Mouse (Mus musculus): ENCODE data around the gene Sik1. TPM values are rescaled to one million over a fixed set of nuclear protein-coding genes. Genes with fewer than 3 reads are reported as not detected.
"Not testable (repeated sequence)": the region's sequence is repeated elsewhere in the genome, so short reads cannot be mapped to it uniquely, and the experiment has no call there.

Sik1 gene
- polyA plus RNA-seq, 1 experiment = 9.7 TPM

GRCm38 (mm10) chr17:31893371-31894060, 37.9 kb upstream of the Sik1 start:
- TF ChIP-seq CTCF (IDR thresholded peaks at IDR 0.05; ENCODE audit: extremely low read depth, insufficient read depth, low read length) (no peak), POLR2A (IDR thresholded peaks at IDR 0.05; ENCODE audit: extremely low read depth, insufficient read depth, low read length) (no peak)
- no peak overlapping the region for H3K4me3 ChIP-seq (ENCODE audit: insufficient read depth, low read length)

GRCm38 (mm10) chr17:31892750-31893149, 37.1 kb upstream of the Sik1 start:
- no peak overlapping the region for H3K27ac ChIP-seq (ENCODE audit: insufficient read depth, low read length)
- no peak overlapping the region for H3K4me3 ChIP-seq (ENCODE audit: insufficient read depth, low read length)
- TF ChIP-seq CTCF (IDR thresholded peaks at IDR 0.05; ENCODE audit: extremely low read depth, insufficient read depth, low read length) (no peak), POLR2A (IDR thresholded peaks at IDR 0.05; ENCODE audit: extremely low read depth, insufficient read depth, low read length) (no peak)
- H3K4me1 ChIP-seq (ENCODE audit: control insufficient read depth, insufficient read depth, low read length) = peaks cover 2% of the 10 kb centered on the region

More at GRCm38 (mm10) chr17:31893371-31894060, 37.9 kb upstream of the Sik1 start:
- H3K4me1 ChIP-seq (ENCODE audit: control insufficient read depth, insufficient read depth, low read length) = peaks cover 2% of the 10 kb centered on the region
- no peak overlapping the region for H3K27ac ChIP-seq (ENCODE audit: insufficient read depth, low read length)

- H3K4me3 ChIP-seq (ENCODE audit: insufficient read depth, low read length) = no peak overlapping the region
- TF ChIP-seq CTCF (IDR thresholded peaks at IDR 0.05; ENCODE audit: extremely low read depth, insufficient read depth, low read length) (no peak), POLR2A (IDR thresholded peaks at IDR 0.05; ENCODE audit: extremely low read depth, insufficient read depth, low read length) (no peak)
- no peak overlapping the region for H3K27ac ChIP-seq (ENCODE audit: insufficient read depth, low read length)
- H3K4me1 ChIP-seq (ENCODE audit: control insufficient read depth, insufficient read depth, low read length) = peaks cover 2% of the 10 kb centered on the region
These were observed 36.3 kb upstream of the Sik1 start for GRCm38 (mm10) chr17:31891858-31892257.

GRCm38 (mm10) chr17:31890311-31890951, 34.8 kb upstream of the Sik1 start:
- Histone ChIP-seq H3K27ac (ENCODE audit: insufficient read depth, low read length) (no peak overlapping the region), H3K4me1 (ENCODE audit: control insufficient read depth, insufficient read depth, low read length) (peaks cover 2% of the 10 kb centered on the region), H3K4me3 (ENCODE audit: insufficient read depth, low read length) (no peak overlapping the region)
- no peak for TF ChIP-seq CTCF (IDR thresholded peaks at IDR 0.05; ENCODE audit: extremely low read depth, insufficient read depth, low read length)
- TF ChIP-seq POLR2A (IDR thresholded peaks at IDR 0.05; ENCODE audit: extremely low read depth, insufficient read depth, low read length) = no peak

- no peak overlapping the region for H3K27ac ChIP-seq (ENCODE audit: insufficient read depth, low read length)
- H3K4me1 ChIP-seq (ENCODE audit: control insufficient read depth, insufficient read depth, low read length) = peaks cover 2% of the 10 kb centered on the region
- TF ChIP-seq CTCF (IDR thresholded peaks at IDR 0.05; ENCODE audit: extremely low read depth, insufficient read depth, low read length) (no peak), POLR2A (IDR thresholded peaks at IDR 0.05; ENCODE audit: extremely low read depth, insufficient read depth, low read length) (no peak)
- H3K4me3 ChIP-seq (ENCODE audit: insufficient read depth, low read length) = no peak overlapping the region
These were observed 34.0 kb upstream of the Sik1 start for GRCm38 (mm10) chr17:31889446-31890201.

GRCm38 (mm10) chr17:31888540-31888939, 32.9 kb upstream of the Sik1 start:
- Histone ChIP-seq H3K27ac (ENCODE audit: insufficient read depth, low read length) (no peak overlapping the region), H3K4me3 (ENCODE audit: insufficient read depth, low read length) (no peak overlapping the region), H3K4me1 (ENCODE audit: control insufficient read depth, insufficient read depth, low read length) (peaks cover 2% of the 10 kb centered on the region)
- TF ChIP-seq POLR2A (IDR thresholded peaks at IDR 0.05; ENCODE audit: extremely low read depth, insufficient read depth, low read length) (no peak), CTCF (IDR thresholded peaks at IDR 0.05; ENCODE audit: extremely low read depth, insufficient read depth, low read length) (no peak)

GRCm38 (mm10) chr17:31884676-31885075, 29.1 kb upstream of the Sik1 start:
- H3K4me3 ChIP-seq (ENCODE audit: insufficient read depth, low read length); H3K4me1 ChIP-seq (ENCODE audit: control insufficient read depth, insufficient read depth, low read length); H3K27ac ChIP-seq (ENCODE audit: insufficient read depth, low read length): not testable (repeated sequence)

GRCm38 (mm10) chr17:31879406-31879805, 23.8 kb upstream of the Sik1 start:
- H3K27ac ChIP-seq (ENCODE audit: insufficient read depth, low read length) = no peak overlapping the region
- peaks cover 5% of the 10 kb centered on the region for H3K4me1 ChIP-seq (ENCODE audit: control insufficient read depth, insufficient read depth, low read length)
- TF ChIP-seq CTCF (IDR thresholded peaks at IDR 0.05; ENCODE audit: extremely low read depth, insufficient read depth, low read length) (no peak), POLR2A (IDR thresholded peaks at IDR 0.05; ENCODE audit: extremely low read depth, insufficient read depth, low read length) (no peak)
- no peak overlapping the region for H3K4me3 ChIP-seq (ENCODE audit: insufficient read depth, low read length)

GRCm38 (mm10) chr17:31877650-31878141, 22.1 kb upstream of the Sik1 start:
- Histone ChIP-seq H3K4me3 (ENCODE audit: insufficient read depth, low read length) (no peak overlapping the region), H3K4me1 (ENCODE audit: control insufficient read depth, insufficient read depth, low read length) (peaks cover 5% of the 10 kb centered on the region), H3K27ac (ENCODE audit: insufficient read depth, low read length) (no peak overlapping the region)
- TF ChIP-seq POLR2A (IDR thresholded peaks at IDR 0.05; ENCODE audit: extremely low read depth, insufficient read depth, low read length) = no peak
- no peak for TF ChIP-seq CTCF (IDR thresholded peaks at IDR 0.05; ENCODE audit: extremely low read depth, insufficient read depth, low read length)
